Mouse (Mus musculus) embryonic facial prominence, embryonic 14.5 days (tissue): ENCODE results near the gene Hrh3. TPM values are rescaled to one million over a fixed set of nuclear protein-coding genes. Genes with fewer than 3 reads are reported as not detected.

Experiments
- ATAC-seq: fragments of 200-750 bp; cut with Nextera tagmentation; 2 replicates; pipeline ENCODE4 v1.8.0; 2017; ENCODE audit warnings: low read depth, moderate number of reproducible peaks, moderate TSS enrichment
- DNase-seq: peaks from one replicate; pipeline ENCODE4 v3.0.0-alpha.2; 2015; ENCODE audit warnings: low spot score
- H3K27ac ChIP-seq: fragments of 300-500 bp; sonication (generic); replicated peaks from 2 replicates; pipeline ENCODE4 v1.5.1; 2014; ENCODE audit warnings: low read depth, mild to moderate bottlenecking, low read length, moderate library complexity
- H3K27me3 ChIP-seq: fragments of 300-500 bp; sonication (generic); replicated peaks from 2 replicates; pipeline ENCODE4 v1.6.1; 2014; ENCODE audit warnings: low read length; ENCODE audit not compliant: control insufficient read depth, insufficient read depth
- H3K36me3 ChIP-seq: fragments of 300-500 bp; sonication (generic); 2 replicates; pipeline ENCODE4 v1.6.1; 2014; ENCODE audit warnings: low read length, mixed read lengths; ENCODE audit not compliant: control insufficient read depth, insufficient read depth
- H3K4me1 ChIP-seq: fragments of 300-500 bp; sonication (generic); 2 replicates; pipeline ENCODE4 v1.6.1; 2014; ENCODE audit warnings: antibody characterized with exemption, low read length; ENCODE audit not compliant: control insufficient read depth, insufficient read depth
- H3K4me2 ChIP-seq: fragments of 300-500 bp; sonication (generic); 2 replicates; pipeline ENCODE4 v1.6.1; 2014; ENCODE audit warnings: low read depth, mild to moderate bottlenecking, low read length, moderate library complexity, mixed read lengths
- H3K4me3 ChIP-seq: fragments of 300-500 bp; sonication (generic); 2 replicates; pipeline ENCODE4 v1.5.1; 2014; ENCODE audit warnings: low read depth, mild to moderate bottlenecking, low read length
- H3K9ac ChIP-seq: fragments of 300-500 bp; sonication (generic); 2 replicates; pipeline ENCODE4 v1.6.1; 2014; ENCODE audit warnings: low read depth, mild to moderate bottlenecking, low read length, moderate library complexity, mixed read lengths
- H3K9me3 ChIP-seq: fragments of 300-500 bp; sonication (generic); 2 replicates; pipeline ENCODE4 v1.6.1; 2016; ENCODE audit warnings: low read length; ENCODE audit not compliant: control insufficient read depth
- WGBS: fragments of 180-500 bp; shearing (Covaris S2); extraction: QIAGEN DNeasy Blood & Tissue Kit; methylation state at CpG from one replicate; pipeline ENCODE4 v1.1.7; 2014; 5-methylcytosine and 5-hydroxymethylcytosine counted together
- polyA plus RNA-seq: library from polyadenylated mRNA; unstranded; fragments of >200 nt; fragmentation: Nextera tagmentation; extraction: Ambion mirVana; gene quantifications from 2 replicates; pipeline ENCODE4 v1.2.1, GENCODE M21; 2014

Gene Hrh3
- polyA plus RNA-seq, 1 experiment from 2014 or later: 0.11 TPM

GRCm38 (mm10) chr2:180083063-180083462 lies 21.2 kb downstream of the Hrh3 start:
- no peak overlapping the region for H3K27ac ChIP-seq
- H3K27me3 ChIP-seq: no peaks in the 10 kb centered on the region
- H3K9me3 ChIP-seq: no peaks in the 10 kb centered on the region
- ATAC-seq (no peak), DNase-seq (no peak)
- H3K4me2 ChIP-seq: no peak overlapping the region
- H3K4me3 ChIP-seq: no peak overlapping the region
- no peak overlapping the region for H3K9ac ChIP-seq
- WGBS: 81% methylated on average over 10 of the region's 10 CpGs
- H3K4me1 ChIP-seq: no peaks in the 10 kb centered on the region; the same call in 1 of the 2 replicates
- peaks cover 31% of the 10 kb centered on the region; the same call in 1 of the 2 replicates for H3K36me3 ChIP-seq

GRCm38 (mm10) chr2:180080680-180081079 lies 23.6 kb downstream of the Hrh3 start:
- no peaks in the 10 kb centered on the region; the same call in 1 of the 2 replicates for H3K4me1 ChIP-seq
- ATAC-seq (no peak), DNase-seq (peak; percentile 39)
- no peak overlapping the region for H3K4me3 ChIP-seq
- H3K27ac ChIP-seq: no peak overlapping the region
- no peak overlapping the region for H3K9ac ChIP-seq
- no peaks in the 10 kb centered on the region for H3K27me3 ChIP-seq
- H3K9me3 ChIP-seq: no peaks in the 10 kb centered on the region
- no peak overlapping the region for H3K4me2 ChIP-seq
- peaks cover 29% of the 10 kb centered on the region; the same call in 1 of the 2 replicates for H3K36me3 ChIP-seq
- 79% methylated on average over 8 of the region's 8 CpGs for WGBS

- WGBS: 65% methylated on average over 3 of the region's 3 CpGs
- H3K36me3 ChIP-seq: peaks cover 30% of the 10 kb centered on the region; the same call in 1 of the 2 replicates
These were observed 26.7 kb downstream of the Hrh3 start for GRCm38 (mm10) chr2:180077622-180078021.

GRCm38 (mm10) chr2:180072886-180073285 lies 31.4 kb downstream of the Hrh3 start:
- Histone ChIP-seq H3K27me3 (no peaks in the 10 kb centered on the region), H3K4me2 (no peak overlapping the region), H3K4me3 (no peak overlapping the region), H3K9me3 (no peaks in the 10 kb centered on the region), H3K27ac (no peak overlapping the region), H3K36me3 (peaks cover 14% of the 10 kb centered on the region), H3K4me1 (peaks cover 8% of the 10 kb centered on the region), H3K9ac (no peak overlapping the region)
- DNase-seq (no peak), ATAC-seq (no peak)
- WGBS: 88% methylated on average over 7 of the region's 7 CpGs

More at GRCm38 (mm10) chr2:180077622-180078021, 26.7 kb downstream of the Hrh3 start:
- Histone ChIP-seq H3K9ac (no peak overlapping the region), H3K4me3 (no peak overlapping the region), H3K27ac (no peak overlapping the region), H3K9me3 (no peaks in the 10 kb centered on the region), H3K4me2 (no peak overlapping the region), H3K27me3 (no peaks in the 10 kb centered on the region), H3K4me1 (no peaks in the 10 kb centered on the region)
- ATAC-seq: no peak
- DNase-seq: no peak

GRCm38 (mm10) chr2:180071671-180072070 lies 32.6 kb downstream of the Hrh3 start:
- no peak overlapping the region for H3K27ac ChIP-seq
- H3K4me1 ChIP-seq: peaks cover 8% of the 10 kb centered on the region
- H3K4me3 ChIP-seq: no peak overlapping the region
- no peaks in the 10 kb centered on the region for H3K27me3 ChIP-seq
- no peak for DNase-seq
- 71% methylated on average over 2 of the region's 2 CpGs for WGBS
- H3K4me2 ChIP-seq: no peak overlapping the region
- no peaks in the 10 kb centered on the region for H3K9me3 ChIP-seq
- no peak for ATAC-seq
- peaks cover 22% of the 10 kb centered on the region for H3K36me3 ChIP-seq
- H3K9ac ChIP-seq: no peak overlapping the region

GRCm38 (mm10) chr2:180070481-180071453 lies 33.5 kb downstream of the Hrh3 start, which contains the start of gene Mtg2:
Gene Mtg2, plus strand, starts transcription at chr2:180070588.
- Histone ChIP-seq H3K36me3 (peaks cover 22% of the 10 kb centered on the region), H3K27ac (peak within 1 kb of the TSS; percentile 78), H3K9ac (peak within 1 kb of the TSS; percentile 77), H3K27me3 (no peaks in the 10 kb centered on the region), H3K4me1 (peaks cover 8% of the 10 kb centered on the region), H3K9me3 (no peaks in the 10 kb centered on the region), H3K4me3 (peak within 1 kb of the TSS; percentile 80), H3K4me2 (peak within 1 kb of the TSS; percentile 93)
- WGBS: 3% methylated on average over 55 of the region's 58 CpGs
- DNase-seq: peak; percentile 93
- peak; percentile 97 for ATAC-seq

GRCm38 (mm10) chr2:180069770-180070480 lies 34.4 kb downstream of the Hrh3 start:
- H3K9me3 ChIP-seq: no peaks in the 10 kb centered on the region
- H3K27ac ChIP-seq: peak overlapping the region; percentile 78
- H3K4me1 ChIP-seq: peaks cover 8% of the 10 kb centered on the region
- 33% methylated on average over 20 of the region's 20 CpGs for WGBS
- H3K27me3 ChIP-seq: no peaks in the 10 kb centered on the region
- H3K9ac ChIP-seq: peak overlapping the region; percentile 77
- H3K4me3 ChIP-seq: peak overlapping the region; percentile 80
- ATAC-seq (peak; percentile 67), DNase-seq (no peak)
- H3K36me3 ChIP-seq: peaks cover 22% of the 10 kb centered on the region
- peak overlapping the region; percentile 93 for H3K4me2 ChIP-seq

GRCm38 (mm10) chr2:180063338-180064131 lies 40.8 kb downstream of the Hrh3 start:
- Histone ChIP-seq H3K36me3 (peaks cover 64% of the 10 kb centered on the region), H3K27me3 (no peaks in the 10 kb centered on the region), H3K27ac (no peak overlapping the region), H3K4me1 (no peaks in the 10 kb centered on the region), H3K9ac (no peak overlapping the region), H3K9me3 (no peaks in the 10 kb centered on the region), H3K4me3 (no peak overlapping the region), H3K4me2 (no peak overlapping the region)
- WGBS: 97% methylated on average over 11 of the region's 11 CpGs
- ATAC-seq: no peak
- DNase-seq: no peak
